Mouse (Mus musculus) spleen, postnatal 36 days (tissue): ENCODE measurements around the gene Nexn.
A peak's percentile ranks its signal among the peaks of the same experiment; 100 is the strongest.

Experiments used
- DNase-seq, 2 experiments: peaks; one replicate each; pipeline ENCODE4 v3.0.0; 2022; ENCODE audit warnings: low spot score in 2 of 2, mixed read lengths in 1 of 2

Nexn gene

GRCm38 (mm10) chr3:152197246-152197645 is 68.9 kb downstream of the Nexn start:
- peak; percentile 27 to 65 for DNase-seq

DNA sequence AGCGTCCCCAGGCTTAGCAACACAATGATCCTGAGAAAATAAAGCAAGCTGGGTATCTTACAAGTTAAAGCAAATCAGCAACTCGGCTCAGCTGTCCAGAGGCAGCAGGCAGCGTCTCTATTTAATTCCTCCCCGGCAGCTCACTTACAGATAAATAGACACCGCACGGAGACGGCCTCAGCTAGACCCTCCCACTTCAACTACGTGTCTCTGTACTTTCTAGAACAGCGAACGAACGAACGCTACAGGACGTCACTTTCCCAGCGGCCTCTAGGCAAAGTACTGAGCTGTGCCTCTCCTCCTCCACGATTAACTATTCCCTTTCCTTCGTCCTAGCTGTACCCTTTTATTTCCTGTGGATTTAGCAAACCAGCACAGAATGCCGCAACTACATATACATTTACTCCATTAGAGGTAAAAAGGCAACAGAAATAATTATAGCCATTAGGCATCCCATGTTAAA is 72.5 kb downstream of the Nexn start:
- peak; percentile 88 to 90 for DNase-seq

GRCm38 (mm10) chr3:152193177-152193576 is 73.0 kb downstream of the Nexn start:
- DNase-seq, result no peak

- DNase-seq, result peak in 1 of 2 experiments; percentile 9
Measured at GRCm38 (mm10) chr3:152192238-152192931, 73.8 kb downstream of the Nexn start.

GRCm38 (mm10) chr3:152191791-152192237 is 74.3 kb downstream of the Nexn start:
- peak in 1 of 2 experiments; percentile 20 for DNase-seq

DNA sequence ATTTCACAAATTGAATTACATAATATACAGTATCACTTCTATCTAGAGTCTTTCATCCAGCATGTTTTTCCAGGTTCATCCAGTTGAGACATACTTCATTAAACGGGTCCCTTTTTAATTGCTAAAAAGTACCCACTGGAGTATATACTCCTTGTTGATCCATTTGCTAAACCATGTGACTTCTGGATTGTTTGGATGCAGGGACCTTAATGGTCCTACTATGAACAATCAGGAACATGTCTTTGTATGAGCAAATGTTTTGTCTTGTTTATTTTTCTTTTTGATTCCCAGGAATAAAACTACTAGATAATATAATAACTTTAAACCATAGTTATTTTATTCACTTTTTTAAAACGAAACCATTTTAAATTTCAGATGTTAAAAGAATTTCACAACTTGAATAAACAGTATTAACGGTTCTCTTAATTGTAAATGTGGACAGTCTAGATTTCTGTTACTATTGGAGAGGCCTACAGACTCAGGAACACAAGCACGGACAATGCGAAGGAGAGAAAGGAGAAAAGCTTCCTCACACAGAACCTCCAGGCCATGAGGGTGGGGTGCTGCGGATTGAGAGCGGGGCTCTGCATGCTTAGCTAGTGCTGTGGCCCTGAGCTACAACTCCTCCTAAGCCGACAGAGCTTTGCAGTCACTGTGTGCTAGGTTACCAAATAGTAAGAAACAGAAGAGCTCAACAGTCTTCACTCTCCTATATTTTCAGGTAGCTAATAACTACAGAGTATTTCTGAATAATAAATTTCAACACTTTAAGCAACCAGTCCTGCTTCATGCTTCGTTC is 75.3 kb downstream of the Nexn start:
- DNase-seq, result no peak

- no peak for DNase-seq
Measured at GRCm38 (mm10) chr3:152189306-152189705, 76.8 kb downstream of the Nexn start.
